ENCODE assay signal across 14 mouse cellular contexts in the genomic region with DNA sequence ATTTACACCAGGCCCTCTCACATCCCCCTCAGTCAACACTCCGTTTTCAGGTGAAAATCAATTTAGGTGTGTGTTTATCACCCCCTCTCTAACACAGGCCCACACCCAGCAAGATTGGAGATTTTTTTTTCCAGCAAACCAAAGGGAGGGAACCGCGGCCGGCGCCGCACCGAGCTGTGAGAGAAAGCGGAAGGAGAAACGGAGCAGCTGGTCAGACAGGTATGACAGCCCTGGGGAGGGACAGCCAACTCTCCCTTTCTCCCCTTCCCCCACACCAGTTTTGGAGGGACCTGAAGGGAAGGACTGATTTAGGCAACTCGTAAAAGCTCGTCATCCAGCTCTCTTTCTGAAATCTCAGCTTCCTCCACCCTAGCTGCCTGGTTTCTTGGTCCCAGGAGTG. TPM values are rescaled to one million over a fixed set of nuclear protein-coding genes. Genes with fewer than 3 reads are reported as not detected.
DNase-seq lines count a peak whose midpoint lies in the region; ATAC-seq and TF ChIP-seq lines count a peak whose summit lies in the region.
"Had no signal": no experiment of that assay in that cellular context is flagged by ENCODE, and none has a peak within 500 bp of the region (broad histone marks: within the 10 kb centered on the region; RNA-seq: fewer than 3 reads in every experiment).

No protein-coding gene starts in this region.

- H3K27me3 ChIP-seq in ES-Bruce4 (ENCODE audit: control insufficient read depth, insufficient read depth, low read length, poor library complexity, severe bottlenecking): no peaks in the 10 kb centered on the region
- peaks cover 52% of the 10 kb centered on the region for H3K27me3 ChIP-seq in embryonic facial prominence, embryonic 14.5 days (replicated peaks; ENCODE audit: control insufficient read depth, insufficient read depth, low read length)
- peaks cover 27% of the 10 kb centered on the region for H3K27me3 ChIP-seq in limb, embryonic 14.5 days (ENCODE audit: control insufficient read depth, insufficient read depth, low read length)

- peaks cover 13% of the 10 kb centered on the region for H3K4me1 ChIP-seq in ES-Bruce4 (ENCODE audit: control insufficient read depth, insufficient read depth, low read length)
- peaks cover 35% of the 10 kb centered on the region for H3K4me1 ChIP-seq in embryonic facial prominence, embryonic 14.5 days (ENCODE audit: control insufficient read depth, insufficient read depth, low read length)
- peaks cover 40% of the 10 kb centered on the region for H3K4me1 ChIP-seq in limb, embryonic 14.5 days (ENCODE audit: control insufficient read depth, insufficient read depth, low read length)

- H3K9ac ChIP-seq in ES-Bruce4 (ENCODE audit: low read depth, poor library complexity, severe bottlenecking): no peak overlapping the region
- H3K9ac ChIP-seq in embryonic facial prominence, embryonic 14.5 days (ENCODE audit: low read depth, low read length): no peak overlapping the region
- H3K9ac ChIP-seq in limb, embryonic 14.5 days (ENCODE audit: low read depth, low read length, severe bottlenecking): no peak overlapping the region

- TF ChIP-seq POLR2A in ES-Bruce4 (IDR thresholded peaks at IDR 0.05; ENCODE audit: insufficient read depth, low read length): no peak
- no peak for TF ChIP-seq POLR2A in limb, embryonic 14.5 days (IDR thresholded peaks at IDR 0.05; ENCODE audit: borderline replicate concordance, extremely low read depth, insufficient read depth, insufficient read length)

- no peak overlapping the region for H3K4me3 ChIP-seq in ES-Bruce4 (ENCODE audit: low read depth, low read length)
- no peak overlapping the region for H3K4me3 ChIP-seq in embryonic facial prominence, embryonic 14.5 days (ENCODE audit: low read depth, low read length)
- no peak overlapping the region for H3K4me3 ChIP-seq in limb, embryonic 14.5 days (replicated peaks; ENCODE audit: low read length)
- H3K4me3 ChIP-seq: erythroblast, embryonic 14.5 days; gastrocnemius, adult 2 months had no signal

- 19% methylated on average over 11 of the region's 11 CpGs for WGBS in embryonic facial prominence, embryonic 14.5 days
- WGBS in limb, embryonic 14.5 days: 24% methylated on average over 11 of the region's 11 CpGs

- no peaks in the 10 kb centered on the region for H3K36me3 ChIP-seq in ES-Bruce4 (ENCODE audit: control insufficient read depth, insufficient read depth, low read length, poor library complexity, severe bottlenecking)
- no peaks in the 10 kb centered on the region for H3K36me3 ChIP-seq in embryonic facial prominence, embryonic 14.5 days (ENCODE audit: control insufficient read depth, insufficient read depth, low read length)
- no peaks in the 10 kb centered on the region for H3K36me3 ChIP-seq in limb, embryonic 14.5 days (ENCODE audit: control insufficient read depth, insufficient read depth, low read length)

- TF ChIP-seq CTCF in ES-Bruce4 (IDR thresholded peaks at IDR 0.05; ENCODE audit: low read depth, low read length): no peak

- ATAC-seq in embryonic facial prominence, embryonic 14.5 days (ENCODE audit: low read depth): peak; percentile 8; the same call in 1 of the 2 replicates
- ATAC-seq in limb, embryonic 14.5 days (ENCODE audit: low FRiP score, low read depth): no peak
- no peak for ATAC-seq in megakaryocyte-erythroid progenitor cell, adult 5-6 weeks (replicated peaks; ENCODE audit: low FRiP score, low TSS enrichment, poor library complexity, severe bottlenecking)

- H3K4me2 ChIP-seq in embryonic facial prominence, embryonic 14.5 days (ENCODE audit: low read depth, low read length): no peak overlapping the region
- 0 out of 2 replicates have a peak overlapping the region, but pooled peaks have one; percentile 8 for H3K4me2 ChIP-seq in limb, embryonic 14.5 days (replicated peaks; ENCODE audit: low read depth, low read length, severe bottlenecking)

- DNase-seq in embryonic facial prominence, embryonic 14.5 days (ENCODE audit: low spot score): peak; percentile 68
- DNase-seq in limb, embryonic 14.5 days (ENCODE audit: low spot score): no peak
- peak; percentile 50 for DNase-seq in lung, postnatal 10 days
- DNase-seq in thymus, postnatal 14 days: no peak
- DNase-seq in adrenal gland, postnatal 10 days: no peak
- DNase-seq in spleen, postnatal 10 days (ENCODE audit: low spot score in 2 of 2): no peak
- DNase-seq: cerebellum, postnatal 10 days; gastrocnemius, adult 2 months; heart, postnatal 10 days had no signal

- peak; percentile 66; the same call in 1 of the 2 replicates for TF ChIP-seq EP300 in ES-Bruce4 (IDR thresholded peaks at IDR 0.05; ENCODE audit: insufficient read depth, low read depth, low read length)

- no peaks in the 10 kb centered on the region for H3K9me3 ChIP-seq in ES-Bruce4 (replicated peaks; ENCODE audit: control insufficient read depth, insufficient read depth, low read length, poor library complexity, severe bottlenecking)
- H3K9me3 ChIP-seq in embryonic facial prominence, embryonic 14.5 days (ENCODE audit: control insufficient read depth, low read length): no peaks in the 10 kb centered on the region
- H3K9me3 ChIP-seq in limb, embryonic 14.5 days (ENCODE audit: control insufficient read depth, low read length): no peaks in the 10 kb centered on the region

- H3K27ac ChIP-seq in ES-Bruce4 (ENCODE audit: insufficient read depth, low read length): no peak overlapping the region
- peak overlapping the region; percentile 59 for H3K27ac ChIP-seq in embryonic facial prominence, embryonic 14.5 days (replicated peaks; ENCODE audit: low read depth, low read length)
- H3K27ac ChIP-seq in limb, embryonic 14.5 days (replicated peaks; ENCODE audit: low read depth, low read length): no peak overlapping the region
- H3K27ac ChIP-seq: gastrocnemius, adult 2 months; macrophage had no signal

RNA-seq across cellular contexts. Expression of gene Krt8, which starts 2.0 kb away (rescaled TPM):
- 306 and 318 TPM in 2 replicates for polyA plus RNA-seq in ES-Bruce4 (2011; ENCODE audit: insufficient read depth, insufficient read length, low read depth, missing spikeins)
- 69.1 and 105 TPM in 2 replicates for polyA plus RNA-seq in embryonic facial prominence, embryonic 14.5 days (2014; fragmentation: Nextera tagmentation; extraction: Ambion mirVana)
- 3.7 and 7.9 TPM in 2 replicates for polyA plus RNA-seq in limb, embryonic 14.5 days (2012; rRNA removed)
- polyA plus RNA-seq in limb, embryonic 14.5 days (2014; fragmentation: Nextera tagmentation; extraction: Ambion mirVana): 13.2 and 19.8 TPM in 2 replicates
- total RNA-seq in adrenal gland, postnatal 10 days (2021): 10 to 100 TPM; 12.1 to 24.2 TPM
- total RNA-seq in megakaryocyte-erythroid progenitor cell, adult 5-6 weeks (2014; fragmentation: Nextera tagmentation): 0.17 and 1.5 TPM in 2 replicates
- 0.27 TPM in 1 of 2 replicates, not detected in the other for total RNA-seq in megakaryocyte-erythroid progenitor cell, adult 5-6 weeks (2017)
- total RNA-seq: gastrocnemius, adult 2 months had no signal
- polyA plus RNA-seq: macrophage had no signal

RNA-seq across cellular contexts. Expression of gene Krt18, which starts 21.7 kb away (rescaled TPM):
- polyA plus RNA-seq in ES-Bruce4 (2011; ENCODE audit: insufficient read depth, insufficient read length, low read depth, missing spikeins): 334 and 349 TPM in 2 replicates
- polyA plus RNA-seq in embryonic facial prominence, embryonic 14.5 days (2014; fragmentation: Nextera tagmentation; extraction: Ambion mirVana): 61.0 and 70.0 TPM in 2 replicates
- 5.9 and 7.6 TPM in 2 replicates for polyA plus RNA-seq in limb, embryonic 14.5 days (2012; rRNA removed)
- 16.4 and 22.3 TPM in 2 replicates for polyA plus RNA-seq in limb, embryonic 14.5 days (2014; fragmentation: Nextera tagmentation; extraction: Ambion mirVana)
- total RNA-seq in adrenal gland, postnatal 10 days (2021): 10 to 100 TPM; 15.9 to 28.3 TPM
- 8.3 TPM in 1 of 2 replicates, not detected in the other for total RNA-seq in megakaryocyte-erythroid progenitor cell, adult 5-6 weeks (2014; fragmentation: Nextera tagmentation)
- total RNA-seq in megakaryocyte-erythroid progenitor cell, adult 5-6 weeks (2017): 7.2 and 11.5 TPM in 2 replicates
- polyA plus RNA-seq: macrophage had no signal

RNA-seq across cellular contexts. Expression of gene Krt78, which starts 52.2 kb away (rescaled TPM):
- not detected in 2 replicates for polyA plus RNA-seq in ES-Bruce4 (2011; ENCODE audit: insufficient read depth, insufficient read length, low read depth, missing spikeins)
- 0.25 and 1.7 TPM in 2 replicates for polyA plus RNA-seq in embryonic facial prominence, embryonic 14.5 days (2014; fragmentation: Nextera tagmentation; extraction: Ambion mirVana)
- polyA plus RNA-seq in limb, embryonic 14.5 days (2012; rRNA removed): 0.04 and 0.09 TPM in 2 replicates
- 0.08 and 0.22 TPM in 2 replicates for polyA plus RNA-seq in limb, embryonic 14.5 days (2014; fragmentation: Nextera tagmentation; extraction: Ambion mirVana)
- total RNA-seq in adrenal gland, postnatal 10 days (2021): under 1 TPM in 1 of 2 experiments, not detected in 1; 0.09 TPM
- not detected in 2 replicates for total RNA-seq in megakaryocyte-erythroid progenitor cell, adult 5-6 weeks (2014; fragmentation: Nextera tagmentation)
- not detected in 2 replicates for total RNA-seq in megakaryocyte-erythroid progenitor cell, adult 5-6 weeks (2017)
- total RNA-seq: gastrocnemius, adult 2 months; heart, postnatal 10 days; monocyte, adult 5-6 weeks had no signal
- polyA plus RNA-seq: macrophage had no signal

Comparison
In these comparisons a context has a peak if more than half of its experiments do, and no peak if none do; other contexts are left out.
1. DNase-seq: peak in embryonic facial prominence, embryonic 14.5 days (single experiment) and lung, postnatal 10 days (single experiment); none in limb, embryonic 14.5 days (single experiment), thymus, postnatal 14 days (single experiment), adrenal gland, postnatal 10 days (single experiment) and spleen, postnatal 10 days (0 of 2).